Mouse (Mus musculus) ES-Bruce4 (cell line): ENCODE data around the gene Olfr368. TPM values are rescaled to one million over a fixed set of nuclear protein-coding genes. Genes with fewer than 3 reads are reported as not detected.
A peak's percentile ranks its signal among the peaks of the same experiment; 100 is the strongest.

Experiments used
- H3K27ac ChIP-seq: 2 replicates; pipeline ENCODE4 v1.5.1; 2012; ENCODE audit warnings: low read length, inconsistent platforms; ENCODE audit not compliant: insufficient read depth
- H3K27me3 ChIP-seq: 2 replicates; pipeline ENCODE4 v1.6.1; 2012; ENCODE audit warnings: mild to moderate bottlenecking, low read length, inconsistent platforms; ENCODE audit not compliant: control insufficient read depth, poor library complexity, insufficient read depth, severe bottlenecking
- H3K36me3 ChIP-seq: 2 replicates; pipeline ENCODE4 v1.6.1; 2012; ENCODE audit warnings: inconsistent platforms, mild to moderate bottlenecking, low read length, moderate library complexity; ENCODE audit not compliant: control insufficient read depth, poor library complexity, insufficient read depth, severe bottlenecking
- H3K4me1 ChIP-seq: one replicate; pipeline ENCODE4 v1.8.1; 2011; ENCODE audit warnings: low read length; ENCODE audit not compliant: control insufficient read depth, insufficient read depth
- H3K4me3 ChIP-seq: 2 replicates; pipeline ENCODE4 v1.5.1; 2011; ENCODE audit warnings: low read depth, mild to moderate bottlenecking, low read length
- H3K9ac ChIP-seq: 2 replicates; pipeline ENCODE4 v1.6.1; 2012; ENCODE audit warnings: low read depth, mild to moderate bottlenecking, inconsistent platforms; ENCODE audit not compliant: poor library complexity, severe bottlenecking
- H3K9me3 ChIP-seq: replicated peaks from 2 replicates; pipeline ENCODE4 v1.6.1; 2012; ENCODE audit warnings: mild to moderate bottlenecking, low read length, inconsistent platforms; ENCODE audit not compliant: control insufficient read depth, poor library complexity, insufficient read depth, severe bottlenecking
- CTCF ChIP-seq: IDR thresholded peaks from one replicate; pipeline ENCODE4 v1.8.1; 2011; ENCODE audit warnings: low read depth, low read length
- EP300 ChIP-seq: IDR thresholded peaks from 2 replicates; pipeline ENCODE4 v1.6.1; 2011; ENCODE audit warnings: low read depth, low read length; ENCODE audit not compliant: insufficient read depth
- POLR2A ChIP-seq: IDR thresholded peaks from one replicate; pipeline ENCODE4 v1.8.1; 2011; ENCODE audit warnings: low read length; ENCODE audit not compliant: insufficient read depth
- polyA plus RNA-seq: library from polyadenylated mRNA; stranded (reverse); fragments of >200 nt; gene quantifications from 2 replicates; pipeline ENCODE4 v1.2.4, GENCODE M21; 2011; ENCODE audit warnings: low read depth; ENCODE audit not compliant: missing spikeins, insufficient read depth, insufficient read length

Gene Olfr368
- polyA plus RNA-seq, 1 experiment = not detected

- peaks cover 25% of the 10 kb centered on the region for H3K36me3 ChIP-seq
- H3K4me3 ChIP-seq = peak overlapping the region; percentile 43
- H3K9me3 ChIP-seq = peaks cover 2% of the 10 kb centered on the region; the same call in 1 of the 2 replicates
- H3K4me1 ChIP-seq = no peaks in the 10 kb centered on the region
- TF ChIP-seq EP300 = no peak
- TF ChIP-seq CTCF = no peak
- no peak for TF ChIP-seq POLR2A
- H3K9ac ChIP-seq = peak overlapping the region; percentile 38
- peak overlapping the region; percentile 85 for H3K27ac ChIP-seq
- no peaks in the 10 kb centered on the region for H3K27me3 ChIP-seq
Observed at GRCm38 (mm10) chr2:37359908-37360307, 33.6 kb downstream of the Olfr368 start.

- Histone ChIP-seq H3K27ac (no peak overlapping the region), H3K4me3 (no peak overlapping the region), H3K27me3 (no peaks in the 10 kb centered on the region), H3K4me1 (no peaks in the 10 kb centered on the region), H3K36me3 (peaks cover 6% of the 10 kb centered on the region), H3K9ac (no peak overlapping the region), H3K9me3 (no peaks in the 10 kb centered on the region)
- TF ChIP-seq CTCF (no peak), POLR2A (no peak), EP300 (no peak)
Observed at GRCm38 (mm10) chr2:37370651-37371050, 44.3 kb downstream of the Olfr368 start.

- H3K9me3 ChIP-seq = no peaks in the 10 kb centered on the region
- no peak overlapping the region for H3K9ac ChIP-seq
- no peak for TF ChIP-seq EP300
- H3K27me3 ChIP-seq = no peaks in the 10 kb centered on the region
- no peak overlapping the region for H3K4me3 ChIP-seq
- H3K4me1 ChIP-seq = no peaks in the 10 kb centered on the region
- no peak overlapping the region for H3K27ac ChIP-seq
- H3K36me3 ChIP-seq = peaks cover 23% of the 10 kb centered on the region
Observed at GRCm38 (mm10) chr2:37376018-37376417, 49.7 kb downstream of the Olfr368 start.

- TF ChIP-seq POLR2A (no peak), CTCF (peak; percentile 44)
- no peaks in the 10 kb centered on the region for H3K27me3 ChIP-seq
- no peaks in the 10 kb centered on the region for H3K9me3 ChIP-seq
- H3K4me3 ChIP-seq = no peak overlapping the region
- no peak overlapping the region for H3K27ac ChIP-seq
- no peak overlapping the region for H3K9ac ChIP-seq
- H3K4me1 ChIP-seq = no peaks in the 10 kb centered on the region
- peaks cover 35% of the 10 kb centered on the region for H3K36me3 ChIP-seq
Observed at GRCm38 (mm10) chr2:37380189-37380588, 53.9 kb downstream of the Olfr368 start.

Other genes starting within 250 kb of the Olfr368 start
- not detected in 2 replicates for gene Olfr361, start 237.2 kb upstream of the Olfr368 start, polyA plus RNA-seq
- not detected in 2 replicates for gene Olfr362, start 208.6 kb upstream of the Olfr368 start, polyA plus RNA-seq
- not detected in 2 replicates for gene Olfr364-ps1, start 187.2 kb upstream of the Olfr368 start, polyA plus RNA-seq
- not detected in 2 replicates for gene Olfr365, start 138.3 kb upstream of the Olfr368 start, polyA plus RNA-seq
- gene Olfr366, start 114.9 kb upstream of the Olfr368 start, polyA plus RNA-seq = not detected in 2 replicates
- gene Pdcl, start 32.8 kb downstream of the Olfr368 start, polyA plus RNA-seq = 138 TPM in 2 replicates
- 52.8 and 60.9 TPM in 2 replicates for gene Rc3h2, start 96.4 kb downstream of the Olfr368 start, polyA plus RNA-seq
- gene Zbtb26, start 116.6 kb downstream of the Olfr368 start, polyA plus RNA-seq = 18.8 and 19.2 TPM in 2 replicates
- gene Zbtb6, start 116.7 kb downstream of the Olfr368 start, polyA plus RNA-seq = 13.8 and 15.1 TPM in 2 replicates
- 71.8 and 72.5 TPM in 2 replicates for gene Rabgap1, start 116.8 kb downstream of the Olfr368 start, polyA plus RNA-seq
- 5.8 and 6.5 TPM in 2 replicates for gene Gpr21, start 189.8 kb downstream of the Olfr368 start, polyA plus RNA-seq